Mouse (Mus musculus) megakaryocyte, embryonic 14.5 days (primary cell): Measurements from ENCODE around the gene Taf3.

Experiments used
- FLI1 ChIP-seq: IDR thresholded peaks from 2 replicates; pipeline ENCODE4 v1.6.1; 2012; ENCODE audit warnings: low read length, inconsistent platforms, mixed read lengths
- GATA1 ChIP-seq: IDR thresholded peaks from 3 replicates; pipeline ENCODE4 v1.6.1; 2012; ENCODE audit warnings: mixed read lengths, low read length, inconsistent platforms, borderline replicate concordance

GRCm38 (mm10) chr2:9867092-9867825 lies 181.1 kb downstream of the Taf3 start:
- TF ChIP-seq GATA1 (no peak), FLI1 (no peak)
